ENCODE assay signal across 24 mouse cellular contexts in genomic region chr6:122682646-122683045, GRCm38 (mm10). TPM values are rescaled to one million over a fixed set of nuclear protein-coding genes. Genes with fewer than 3 reads are reported as not detected.
DNase-seq lines count a peak whose midpoint lies in the region; ATAC-seq lines count a peak whose summit lies in the region.
"Had no signal": no experiment of that assay in that cellular context is flagged by ENCODE, and none has a peak within 500 bp of the region (broad histone marks: within the 10 kb centered on the region; RNA-seq: fewer than 3 reads in every experiment).

No protein-coding gene starts in this region.

- no peak overlapping the region for H3K27ac ChIP-seq in intestine, embryonic 15.5 days
- no peak overlapping the region for H3K27ac ChIP-seq in embryonic facial prominence, embryonic 10.5 days (replicated peaks)
- H3K27ac ChIP-seq in heart, embryonic 10.5 days: no peak overlapping the region
- H3K27ac ChIP-seq: embryonic facial prominence, embryonic 15.5 days; hindbrain, embryonic 15.5 days; macrophage; midbrain, embryonic 12.5 days; stomach, embryonic 15.5 days had no signal

- H3K9me3 ChIP-seq in intestine, embryonic 15.5 days: no peaks in the 10 kb centered on the region
- no peaks in the 10 kb centered on the region for H3K9me3 ChIP-seq in embryonic facial prominence, embryonic 10.5 days
- no peaks in the 10 kb centered on the region for H3K9me3 ChIP-seq in heart, embryonic 10.5 days
- H3K9me3 ChIP-seq: embryonic facial prominence, embryonic 15.5 days; hindbrain, embryonic 15.5 days; midbrain, embryonic 12.5 days; stomach, embryonic 15.5 days had no signal

- no peaks in the 10 kb centered on the region for H3K36me3 ChIP-seq in intestine, embryonic 15.5 days
- no peaks in the 10 kb centered on the region for H3K36me3 ChIP-seq in embryonic facial prominence, embryonic 10.5 days (replicated peaks)
- no peaks in the 10 kb centered on the region for H3K36me3 ChIP-seq in heart, embryonic 10.5 days
- H3K36me3 ChIP-seq: embryonic facial prominence, embryonic 15.5 days; hindbrain, embryonic 15.5 days; midbrain, embryonic 12.5 days; stomach, embryonic 15.5 days had no signal

- DNase-seq in left cerebral cortex, adult 11 months (ENCODE audit: low spot score): peak; percentile 57
- no peak for DNase-seq in left cerebral cortex, postnatal 10 days (ENCODE audit: extremely low spot score in 1 of 2, low spot score in 2 of 2)
- DNase-seq in layer of hippocampus, adult 9-11 months: peak; percentile 89
- DNase-seq in left cerebral cortex, postnatal 14 days (ENCODE audit: low spot score in 2 of 2): peak; percentile 51 to 69
- DNase-seq in telencephalon, adult 2 months (ENCODE audit: low read depth, low spot score): peak; percentile 86
- DNase-seq in embryonic facial prominence, embryonic 10.5 days (ENCODE audit: low spot score): no peak
- no peak for DNase-seq in heart, embryonic 10.5 days (ENCODE audit: low spot score)
- DNase-seq: cerebellum, adult 11 months; heart, postnatal 14 days; kidney, adult 18-20 months; kidney, postnatal 36 days; lung, adult 2 months; thymus, postnatal 36 days had no signal

- intact Hi-C loops in left cerebral cortex, postnatal 10 days (cut with DNase I): no loop called here
- intact Hi-C loops in left cerebral cortex, postnatal 14 days (cut with DNase I): no loop called here

- no peaks in the 10 kb centered on the region for H3K4me1 ChIP-seq in intestine, embryonic 15.5 days (replicated peaks)
- H3K4me1 ChIP-seq in embryonic facial prominence, embryonic 10.5 days: no peaks in the 10 kb centered on the region
- no peaks in the 10 kb centered on the region for H3K4me1 ChIP-seq in heart, embryonic 10.5 days
- H3K4me1 ChIP-seq: embryonic facial prominence, embryonic 15.5 days; hindbrain, embryonic 15.5 days; midbrain, embryonic 12.5 days; stomach, embryonic 15.5 days had no signal

- no peak overlapping the region for H3K4me3 ChIP-seq in intestine, embryonic 15.5 days (replicated peaks)
- H3K4me3 ChIP-seq in embryonic facial prominence, embryonic 10.5 days: no peak overlapping the region
- no peak overlapping the region for H3K4me3 ChIP-seq in heart, embryonic 10.5 days
- H3K4me3 ChIP-seq: embryonic facial prominence, embryonic 15.5 days; hindbrain, embryonic 15.5 days; midbrain, embryonic 12.5 days; stomach, embryonic 15.5 days had no signal

- H3K4me2 ChIP-seq in intestine, embryonic 15.5 days (replicated peaks): no peak overlapping the region
- H3K4me2 ChIP-seq: embryonic facial prominence, embryonic 15.5 days; hindbrain, embryonic 15.5 days; midbrain, embryonic 12.5 days; stomach, embryonic 15.5 days had no signal

- 89% methylated on average over 3 of the region's 3 CpGs for WGBS in intestine, embryonic 15.5 days
- WGBS in embryonic facial prominence, embryonic 10.5 days: 87% methylated on average over 3 of the region's 3 CpGs
- WGBS in heart, embryonic 10.5 days: 83% methylated on average over 3 of the region's 3 CpGs

- H3K27me3 ChIP-seq in intestine, embryonic 15.5 days (replicated peaks): no peaks in the 10 kb centered on the region
- H3K27me3 ChIP-seq in embryonic facial prominence, embryonic 10.5 days (replicated peaks; ENCODE audit: low read depth, poor library complexity, severe bottlenecking): no peaks in the 10 kb centered on the region
- no peaks in the 10 kb centered on the region for H3K27me3 ChIP-seq in heart, embryonic 10.5 days (ENCODE audit: insufficient read depth, poor library complexity, severe bottlenecking)
- H3K27me3 ChIP-seq: embryonic facial prominence, embryonic 15.5 days; hindbrain, embryonic 15.5 days; midbrain, embryonic 12.5 days; stomach, embryonic 15.5 days had no signal

- no peak for ATAC-seq in intestine, embryonic 15.5 days
- ATAC-seq: Patski had no signal

- H3K9ac ChIP-seq in intestine, embryonic 15.5 days: no peak overlapping the region
- H3K9ac ChIP-seq: embryonic facial prominence, embryonic 15.5 days; hindbrain, embryonic 15.5 days; midbrain, embryonic 12.5 days; stomach, embryonic 15.5 days had no signal

RNA-seq across cellular contexts. Expression of gene Nanog, which starts 24.6 kb away (rescaled TPM):
- not detected for total RNA-seq in left cerebral cortex, postnatal 10 days (2021)
- total RNA-seq in left cerebral cortex, postnatal 14 days (2021): not detected
- polyA plus RNA-seq in intestine, embryonic 15.5 days (2015; fragmentation: Nextera tagmentation; extraction: Ambion mirVana): 0.20 and 0.21 TPM in 2 replicates
- polyA plus RNA-seq in embryonic facial prominence, embryonic 10.5 days (2016; fragmentation: Nextera tagmentation; extraction: Ambion mirVana): 0.26 TPM in 1 of 2 replicates, not detected in the other
- 0.20 and 0.57 TPM in 2 replicates for polyA plus RNA-seq in heart, embryonic 10.5 days (2016; fragmentation: Nextera tagmentation; extraction: Ambion mirVana)
- total RNA-seq: gastrocnemius, adult 8-10 months; heart, postnatal 14 days; liver, adult 2 months had no signal
- polyA plus RNA-seq: liver, adult 2 months; macrophage; small intestine, adult 2 months had no signal

RNA-seq across cellular contexts. Expression of gene Dppa3, which starts 56.4 kb away (rescaled TPM):
- not detected for total RNA-seq in left cerebral cortex, postnatal 10 days (2021)
- total RNA-seq in left cerebral cortex, postnatal 14 days (2021): not detected
- polyA plus RNA-seq in intestine, embryonic 15.5 days (2015; fragmentation: Nextera tagmentation; extraction: Ambion mirVana): not detected in 2 replicates
- not detected in 2 replicates for polyA plus RNA-seq in embryonic facial prominence, embryonic 10.5 days (2016; fragmentation: Nextera tagmentation; extraction: Ambion mirVana)
- not detected in 2 replicates for polyA plus RNA-seq in heart, embryonic 10.5 days (2016; fragmentation: Nextera tagmentation; extraction: Ambion mirVana)
- total RNA-seq: gastrocnemius, adult 8-10 months; heart, postnatal 14 days; liver, adult 2 months had no signal
- polyA plus RNA-seq: embryonic facial prominence, embryonic 15.5 days; forebrain, embryonic 11.5 days; hindbrain, embryonic 15.5 days; liver, adult 2 months; lung, adult 2 months; midbrain, embryonic 12.5 days; Patski; small intestine, adult 2 months; stomach, embryonic 15.5 days had no signal

Comparison
In these comparisons a context has a peak if more than half of its experiments do, and no peak if none do; other contexts are left out.
1. DNase-seq: peak in left cerebral cortex, adult 11 months (single experiment), layer of hippocampus, adult 9-11 months (single experiment), left cerebral cortex, postnatal 14 days (2 of 2) and telencephalon, adult 2 months (single experiment); none in left cerebral cortex, postnatal 10 days (0 of 2), embryonic facial prominence, embryonic 10.5 days (single experiment) and heart, embryonic 10.5 days (single experiment).